Mouse (Mus musculus): ENCODE results near the gene Megf6. TPM values are rescaled to one million over a fixed set of nuclear protein-coding genes. Genes with fewer than 3 reads are reported as not detected.
A peak's percentile ranks its signal among the peaks of the same experiment; 100 is the strongest.

The Megf6 gene
- total and polyA plus RNA-seq, 2 experiments = 0.28 to 1.4 TPM

- 59% methylated on average over 10 of the region's 10 CpGs for WGBS
- DNase-seq (ENCODE audit: extremely low read depth, low read depth, low spot score) = no peak
- no peaks in the 10 kb centered on the region for H3K36me3 ChIP-seq (ENCODE audit: control insufficient read depth, insufficient read depth, low read length)
- no peak overlapping the region for H3K9ac ChIP-seq (ENCODE audit: low read depth, low read length)
- TF ChIP-seq CTCF (IDR thresholded peaks at IDR 0.05; ENCODE audit: low read depth, low read length) (no peak), POLR2A (IDR thresholded peaks at IDR 0.05; ENCODE audit: extremely low read depth, insufficient read depth, low read length) (no peak)
- no peaks in the 10 kb centered on the region for H3K4me1 ChIP-seq (ENCODE audit: control insufficient read depth, insufficient read depth, low read length)
- H3K4me3 ChIP-seq (ENCODE audit: insufficient read depth, low read depth, low read length) = no peak overlapping the region
- H3K27me3 ChIP-seq (ENCODE audit: control insufficient read depth, insufficient read depth, low read length) = no peaks in the 10 kb centered on the region
- no peak overlapping the region for H3K27ac ChIP-seq (replicated peaks; ENCODE audit: insufficient read depth, low read depth, low read length)
- H3K79me2 ChIP-seq (ENCODE audit: control insufficient read depth, insufficient read depth, low read length) = no peaks in the 10 kb centered on the region
These were observed 99.0 kb downstream of the Megf6 start for GRCm38 (mm10) chr4:154269520-154269919.

GRCm38 (mm10) chr4:154273000-154273399, 102.5 kb downstream of the Megf6 start:
- H3K4me1 ChIP-seq (ENCODE audit: control insufficient read depth, insufficient read depth, low read length) = no peaks in the 10 kb centered on the region
- 61% methylated on average over 3 of the region's 3 CpGs for WGBS
- no peak overlapping the region for H3K4me3 ChIP-seq (ENCODE audit: insufficient read depth, low read depth, low read length)
- peak; percentile 55 for DNase-seq (ENCODE audit: extremely low read depth, low read depth, low spot score)
- TF ChIP-seq POLR2A (IDR thresholded peaks at IDR 0.05; ENCODE audit: extremely low read depth, insufficient read depth, low read length) (no peak), CTCF (IDR thresholded peaks at IDR 0.05; ENCODE audit: low read depth, low read length) (peak; percentile 72)
- H3K27ac ChIP-seq (replicated peaks; ENCODE audit: insufficient read depth, low read depth, low read length) = no peak overlapping the region
- no peaks in the 10 kb centered on the region for H3K27me3 ChIP-seq (ENCODE audit: control insufficient read depth, insufficient read depth, low read length)
- no peak overlapping the region for H3K9ac ChIP-seq (ENCODE audit: low read depth, low read length)
- no peaks in the 10 kb centered on the region for H3K36me3 ChIP-seq (ENCODE audit: control insufficient read depth, insufficient read depth, low read length)
- H3K79me2 ChIP-seq (ENCODE audit: control insufficient read depth, insufficient read depth, low read length) = no peaks in the 10 kb centered on the region

- no peak overlapping the region for H3K27ac ChIP-seq (replicated peaks; ENCODE audit: insufficient read depth, low read depth, low read length)
- no peaks in the 10 kb centered on the region for H3K4me1 ChIP-seq (ENCODE audit: control insufficient read depth, insufficient read depth, low read length)
- H3K9ac ChIP-seq (ENCODE audit: low read depth, low read length) = no peak overlapping the region
- no peak overlapping the region for H3K4me3 ChIP-seq (ENCODE audit: insufficient read depth, low read depth, low read length)
- no peak for TF ChIP-seq CTCF (IDR thresholded peaks at IDR 0.05; ENCODE audit: low read depth, low read length)
- no peak for TF ChIP-seq POLR2A (IDR thresholded peaks at IDR 0.05; ENCODE audit: extremely low read depth, insufficient read depth, low read length)
- H3K79me2 ChIP-seq (ENCODE audit: control insufficient read depth, insufficient read depth, low read length) = no peaks in the 10 kb centered on the region
- H3K36me3 ChIP-seq (ENCODE audit: control insufficient read depth, insufficient read depth, low read length) = no peaks in the 10 kb centered on the region
- DNase-seq (ENCODE audit: extremely low read depth, low read depth, low spot score) = no peak
- WGBS = 83% methylated on average over 9 of the region's 9 CpGs
- H3K27me3 ChIP-seq (ENCODE audit: control insufficient read depth, insufficient read depth, low read length) = no peaks in the 10 kb centered on the region
These were observed 109.0 kb downstream of the Megf6 start for GRCm38 (mm10) chr4:154279481-154279880.

GRCm38 (mm10) chr4:154283671-154284070, 113.1 kb downstream of the Megf6 start:
- no peaks in the 10 kb centered on the region for H3K27me3 ChIP-seq (ENCODE audit: control insufficient read depth, insufficient read depth, low read length)
- H3K79me2 ChIP-seq (ENCODE audit: control insufficient read depth, insufficient read depth, low read length) = no peaks in the 10 kb centered on the region
- no peak overlapping the region for H3K27ac ChIP-seq (replicated peaks; ENCODE audit: insufficient read depth, low read depth, low read length)
- H3K4me3 ChIP-seq (ENCODE audit: insufficient read depth, low read depth, low read length) = no peak overlapping the region
- H3K9ac ChIP-seq (ENCODE audit: low read depth, low read length) = no peak overlapping the region
- H3K36me3 ChIP-seq (ENCODE audit: control insufficient read depth, insufficient read depth, low read length) = no peaks in the 10 kb centered on the region
- no peaks in the 10 kb centered on the region for H3K4me1 ChIP-seq (ENCODE audit: control insufficient read depth, insufficient read depth, low read length)
- WGBS = 81% methylated on average over 7 of the region's 7 CpGs
- no peak for TF ChIP-seq CTCF (IDR thresholded peaks at IDR 0.05; ENCODE audit: low read depth, low read length)
- DNase-seq (ENCODE audit: extremely low read depth, low read depth, low spot score) = no peak

- no peak for DNase-seq (ENCODE audit: extremely low read depth, low read depth, low spot score)
- peak overlapping the region; percentile 79 for H3K27ac ChIP-seq (replicated peaks; ENCODE audit: insufficient read depth, low read depth, low read length)
- no peak overlapping the region for H3K4me3 ChIP-seq (ENCODE audit: insufficient read depth, low read depth, low read length)
- H3K4me1 ChIP-seq (ENCODE audit: control insufficient read depth, insufficient read depth, low read length) = peaks cover 6% of the 10 kb centered on the region; the same call in 1 of the 2 replicates
- 37% methylated on average over 4 of the region's 4 CpGs for WGBS
- H3K9ac ChIP-seq (ENCODE audit: low read depth, low read length) = no peak overlapping the region
- no peaks in the 10 kb centered on the region for H3K36me3 ChIP-seq (ENCODE audit: control insufficient read depth, insufficient read depth, low read length)
- no peaks in the 10 kb centered on the region for H3K27me3 ChIP-seq (ENCODE audit: control insufficient read depth, insufficient read depth, low read length)
- TF ChIP-seq CTCF (IDR thresholded peaks at IDR 0.05; ENCODE audit: low read depth, low read length) (no peak), POLR2A (IDR thresholded peaks at IDR 0.05; ENCODE audit: extremely low read depth, insufficient read depth, low read length) (no peak)
- no peaks in the 10 kb centered on the region for H3K79me2 ChIP-seq (ENCODE audit: control insufficient read depth, insufficient read depth, low read length)
These were observed 123.2 kb downstream of the Megf6 start for GRCm38 (mm10) chr4:154293735-154294201.

GRCm38 (mm10) chr4:154294262-154294731, 123.8 kb downstream of the Megf6 start:
- WGBS = 13% methylated on average over 8 of the region's 8 CpGs
- H3K79me2 ChIP-seq (ENCODE audit: control insufficient read depth, insufficient read depth, low read length) = no peaks in the 10 kb centered on the region
- H3K36me3 ChIP-seq (ENCODE audit: control insufficient read depth, insufficient read depth, low read length) = no peaks in the 10 kb centered on the region
- TF ChIP-seq POLR2A (IDR thresholded peaks at IDR 0.05; ENCODE audit: extremely low read depth, insufficient read depth, low read length) (no peak), CTCF (IDR thresholded peaks at IDR 0.05; ENCODE audit: low read depth, low read length) (no peak)
- peak overlapping the region; percentile 61 for H3K27ac ChIP-seq (replicated peaks; ENCODE audit: insufficient read depth, low read depth, low read length)
- H3K4me3 ChIP-seq (ENCODE audit: insufficient read depth, low read depth, low read length) = no peak overlapping the region
- no peak overlapping the region for H3K9ac ChIP-seq (ENCODE audit: low read depth, low read length)
- DNase-seq (ENCODE audit: extremely low read depth, low read depth, low spot score) = peak; percentile 96
- H3K27me3 ChIP-seq (ENCODE audit: control insufficient read depth, insufficient read depth, low read length) = no peaks in the 10 kb centered on the region
- H3K4me1 ChIP-seq (ENCODE audit: control insufficient read depth, insufficient read depth, low read length) = peaks cover 6% of the 10 kb centered on the region; the same call in 1 of the 2 replicates

Data from liver, adult 2 months (tissue).